Mouse (Mus musculus) frontal cortex, postnatal 36 days (tissue): Measurements from ENCODE around the gene Rhog.

Source experiments
- DNase-seq, 2 experiments: peaks; one replicate each; pipeline ENCODE4 v3.0.0; 2022; ENCODE audit warnings: low spot score in 2 of 2

The Rhog gene

GRCm38 (mm10) chr7:102250631-102251214 is 5.1 kb downstream of the Rhog start:
- peak; percentile 86 to 92 for DNase-seq

- DNase-seq, result peak; percentile 29 to 38
Observed at GRCm38 (mm10) chr7:102249896-102250630, 5.8 kb downstream of the Rhog start.

DNA sequence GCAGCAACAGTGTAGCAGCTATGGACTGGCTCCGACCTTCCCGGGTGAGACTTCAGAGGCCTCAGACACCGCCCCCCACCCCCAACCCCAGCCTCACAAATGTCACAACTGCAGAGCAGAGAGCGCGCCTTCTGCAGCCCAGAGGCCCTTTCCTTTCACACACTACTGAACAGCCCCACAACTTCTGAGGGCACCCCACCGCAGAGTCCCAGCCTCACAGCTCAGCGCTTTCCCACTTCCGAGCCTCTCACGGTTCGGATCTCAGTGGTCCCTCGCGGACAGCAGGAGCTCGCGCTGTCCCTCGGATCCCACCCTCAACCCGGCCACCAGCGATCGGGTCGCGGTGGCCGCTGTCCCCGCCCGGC is 6.3 kb downstream of the Rhog start:
- DNase-seq, result no peak

DNA sequence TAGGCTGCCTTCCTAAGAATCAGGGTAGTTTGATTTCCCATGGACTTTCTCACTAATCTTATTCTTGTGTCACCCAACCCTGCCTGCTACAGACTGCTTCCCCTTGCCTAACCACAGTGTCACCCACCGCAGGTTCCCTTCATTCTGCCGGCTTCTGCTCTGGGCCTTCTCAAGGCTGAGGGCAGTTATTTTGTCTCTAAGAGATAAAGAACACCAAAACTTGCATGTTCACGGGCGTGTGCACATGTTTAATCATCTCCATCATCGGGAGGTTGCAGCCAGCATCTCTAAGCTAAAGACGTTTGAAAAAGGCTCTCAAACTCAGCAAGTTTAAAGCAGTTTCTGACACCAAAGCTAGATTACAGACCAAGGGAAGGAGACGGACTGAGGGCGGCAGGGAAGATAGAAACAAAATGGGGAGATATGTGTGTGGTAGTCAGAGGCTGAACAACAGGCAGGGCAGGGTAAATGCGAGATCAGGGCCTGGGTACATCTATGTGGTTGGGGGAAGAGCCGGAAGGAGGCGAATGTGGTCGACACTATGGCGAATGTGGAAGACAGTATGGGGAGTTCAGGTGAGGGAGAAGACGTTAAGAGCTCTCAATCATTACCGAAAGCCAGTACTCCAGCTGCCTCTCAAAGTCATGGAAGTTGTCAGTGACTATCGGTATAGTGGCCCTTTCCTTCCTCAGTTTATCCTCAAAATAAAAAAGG is 7.0 kb downstream of the Rhog start:
- no peak for DNase-seq

- no peak for DNase-seq
Observed at GRCm38 (mm10) chr7:102246956-102247797, 8.7 kb downstream of the Rhog start.

DNA sequence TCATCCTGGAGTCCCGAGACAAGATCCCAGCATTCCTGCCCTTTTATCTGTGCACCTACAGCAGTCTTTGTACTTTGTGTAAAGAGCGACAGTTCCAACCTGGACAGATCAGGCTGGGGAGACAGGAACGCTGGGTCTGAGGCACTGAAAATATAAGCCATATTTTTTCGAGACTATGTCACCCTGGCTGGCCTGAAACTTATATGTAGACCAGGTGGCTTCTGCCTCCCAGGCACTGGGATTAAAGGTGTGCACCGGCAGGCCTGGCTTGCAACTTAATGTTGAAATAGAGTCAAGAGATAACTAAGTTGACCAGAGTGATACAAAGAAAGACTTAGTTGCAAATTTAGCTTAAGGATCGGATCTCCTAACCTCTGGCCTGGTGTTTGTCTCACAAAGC is 9.6 kb downstream of the Rhog start:
- DNase-seq, result no peak

DNA sequence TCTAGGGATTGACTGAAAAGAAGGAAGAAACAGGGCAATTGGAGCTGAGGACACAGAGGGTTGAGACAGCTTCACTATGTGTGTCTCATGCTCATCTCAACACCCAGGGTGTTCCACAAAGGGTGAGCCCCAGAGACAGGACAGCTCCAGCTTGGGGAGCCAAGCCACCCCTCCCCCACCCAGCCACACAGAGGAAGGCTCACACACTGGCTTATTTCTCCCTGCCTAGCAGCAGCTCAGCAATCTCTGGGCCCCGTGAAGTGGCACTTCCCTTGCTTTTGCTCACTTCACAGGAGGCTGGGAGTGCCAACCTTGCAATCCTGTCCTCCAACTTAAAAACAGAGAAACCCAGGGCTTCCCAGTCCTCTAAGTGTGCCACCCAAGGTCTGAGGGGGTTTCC is 10.1 kb downstream of the Rhog start:
- DNase-seq, result no peak

- DNase-seq, result no peak
Observed at GRCm38 (mm10) chr7:102244782-102245535, 10.9 kb downstream of the Rhog start.

GRCm38 (mm10) chr7:102243870-102244269 is 12.0 kb downstream of the Rhog start:
- no peak for DNase-seq

GRCm38 (mm10) chr7:102242917-102243316 is 12.9 kb downstream of the Rhog start:
- DNase-seq, result no peak

DNA sequence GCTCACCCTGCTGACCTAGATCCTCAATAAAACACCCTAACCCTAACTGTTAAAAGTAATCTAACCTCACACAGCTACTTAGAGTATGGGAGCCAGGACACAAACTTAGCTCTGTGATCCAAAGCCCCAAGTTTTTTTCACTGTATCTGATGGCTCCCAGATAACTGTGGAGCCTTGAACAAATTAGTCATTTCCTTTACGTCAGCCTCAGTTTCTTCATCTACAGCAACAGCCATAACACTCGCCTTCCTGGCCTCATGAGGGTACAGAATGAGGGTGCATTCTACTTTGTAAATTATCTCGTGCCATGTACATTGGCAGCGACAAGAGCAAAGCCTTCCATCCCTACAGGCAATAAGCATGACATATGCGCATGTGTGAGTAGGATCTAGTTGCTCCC is 13.5 kb downstream of the Rhog start:
- DNase-seq, result no peak

DNA sequence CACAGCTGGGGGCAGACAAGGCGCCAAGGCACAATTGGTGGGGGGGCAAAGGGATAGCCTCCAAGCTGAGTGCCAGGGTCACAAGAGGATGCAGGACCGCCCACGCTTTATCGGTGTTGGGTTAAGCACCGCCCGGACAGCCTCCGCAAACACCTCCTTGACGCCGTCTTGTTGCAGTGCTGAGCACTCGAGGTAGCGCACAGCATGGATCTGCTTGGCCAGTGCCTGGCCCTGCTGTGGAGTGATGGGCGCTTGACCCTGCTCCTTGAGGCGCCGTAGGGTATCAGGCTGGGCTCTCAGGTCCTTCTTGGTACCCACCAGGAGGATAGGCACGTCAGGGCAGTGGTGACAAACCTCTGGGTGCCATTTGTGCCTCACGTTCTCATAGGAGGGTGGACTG is 16.3 kb downstream of the Rhog start:
- no peak for DNase-seq

DNA sequence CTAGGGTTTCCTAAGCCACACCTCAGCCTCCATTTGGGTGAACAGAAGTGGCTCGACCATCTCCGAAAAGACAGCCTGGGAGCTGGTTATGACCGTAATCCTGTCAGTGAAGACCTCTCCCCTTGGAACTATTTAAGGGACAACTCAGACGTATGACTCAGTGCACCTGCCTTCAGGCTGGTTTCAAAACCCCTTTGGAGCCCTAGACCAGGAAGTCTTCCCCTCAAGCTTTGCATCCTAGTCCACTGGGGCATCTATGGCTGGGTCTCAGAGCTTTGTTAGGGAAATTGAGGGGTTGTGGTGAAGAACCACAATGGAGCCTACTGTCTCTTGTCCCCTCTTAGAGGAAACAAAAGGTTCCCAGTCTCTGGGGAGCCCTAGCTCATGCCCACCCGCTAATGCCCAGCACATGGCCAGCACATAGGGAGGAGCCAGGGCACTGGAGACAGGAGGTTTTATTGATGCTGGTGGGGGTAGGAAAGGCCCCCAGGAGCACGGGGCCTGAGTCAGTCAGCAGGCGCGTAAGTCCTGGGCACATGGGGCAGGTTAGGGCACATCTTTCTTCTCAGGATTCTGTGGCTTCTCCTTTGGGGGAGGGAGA is 17.1 kb downstream of the Rhog start:
- no peak for DNase-seq

DNA sequence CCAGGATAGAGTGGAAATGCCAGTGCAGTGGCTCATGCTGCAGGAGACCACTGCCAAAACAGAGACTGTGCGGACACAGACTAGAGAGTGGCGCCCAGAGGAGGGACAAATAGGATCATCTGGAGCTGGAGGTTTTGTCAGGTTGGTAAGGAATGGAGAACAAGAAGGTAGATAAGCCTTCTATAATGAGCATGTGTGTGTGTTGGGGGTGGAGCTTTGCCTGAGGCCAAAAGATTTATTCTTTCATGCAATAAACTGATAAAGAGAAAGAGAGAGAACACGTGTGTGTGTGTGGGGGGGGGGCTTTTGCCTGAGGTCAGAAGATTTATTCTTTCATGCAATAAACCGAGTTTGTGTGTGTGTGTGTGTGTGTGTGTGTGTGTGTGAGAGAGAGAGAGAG is 22.8 kb downstream of the Rhog start:
- DNase-seq, result no peak

GRCm38 (mm10) chr7:102229814-102230213 is 26.0 kb downstream of the Rhog start:
- DNase-seq, result no peak

DNA sequence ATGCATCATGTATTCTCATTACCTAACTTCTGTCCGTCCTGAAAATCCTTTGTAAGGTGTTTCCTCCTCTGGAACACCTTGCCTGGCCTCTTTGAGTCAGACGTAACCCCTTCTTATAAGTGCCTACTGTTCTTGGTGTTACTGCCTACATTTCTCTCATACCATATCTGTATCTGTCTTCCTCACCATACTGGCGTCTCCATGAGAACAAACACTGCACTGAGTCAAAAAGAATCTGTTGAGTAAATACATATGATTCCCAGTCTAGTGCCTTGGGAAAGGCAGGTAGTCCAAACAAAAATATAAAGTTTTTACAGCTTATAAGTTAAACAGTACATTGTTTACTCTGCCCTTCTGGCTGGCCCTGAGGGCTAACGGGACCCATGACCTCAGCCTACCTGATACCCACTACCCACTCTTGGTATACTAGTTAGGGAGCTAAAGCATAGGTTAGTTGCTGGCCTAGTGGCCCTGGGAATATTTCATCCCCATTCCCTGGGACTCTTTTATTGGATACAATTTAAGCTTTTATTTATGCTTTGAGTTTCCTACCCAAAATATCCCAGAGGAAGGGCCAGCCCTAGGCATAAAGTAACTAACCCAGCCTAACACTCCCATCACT is 27.7 kb downstream of the Rhog start:
- DNase-seq, result no peak

DNA sequence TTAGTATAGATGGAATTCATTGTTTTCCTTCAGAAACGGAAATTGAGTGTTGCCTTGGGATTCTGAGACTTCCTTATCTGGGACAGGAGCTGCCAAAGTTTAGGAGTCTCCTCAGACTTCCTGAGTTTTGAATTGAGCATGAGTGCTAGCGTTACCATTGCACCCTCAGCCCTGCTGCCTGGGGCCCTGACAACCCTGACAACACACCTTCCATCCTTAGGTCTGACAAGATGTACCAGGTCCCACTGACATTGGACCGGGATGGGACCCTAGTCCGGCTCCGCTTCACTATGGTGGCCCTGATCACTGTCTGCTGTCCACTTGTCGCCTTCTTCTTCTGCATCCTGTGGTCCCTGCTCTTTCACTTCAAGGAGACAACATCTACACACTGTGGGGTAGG is 29.8 kb downstream of the Rhog start:
- no peak for DNase-seq

DNA sequence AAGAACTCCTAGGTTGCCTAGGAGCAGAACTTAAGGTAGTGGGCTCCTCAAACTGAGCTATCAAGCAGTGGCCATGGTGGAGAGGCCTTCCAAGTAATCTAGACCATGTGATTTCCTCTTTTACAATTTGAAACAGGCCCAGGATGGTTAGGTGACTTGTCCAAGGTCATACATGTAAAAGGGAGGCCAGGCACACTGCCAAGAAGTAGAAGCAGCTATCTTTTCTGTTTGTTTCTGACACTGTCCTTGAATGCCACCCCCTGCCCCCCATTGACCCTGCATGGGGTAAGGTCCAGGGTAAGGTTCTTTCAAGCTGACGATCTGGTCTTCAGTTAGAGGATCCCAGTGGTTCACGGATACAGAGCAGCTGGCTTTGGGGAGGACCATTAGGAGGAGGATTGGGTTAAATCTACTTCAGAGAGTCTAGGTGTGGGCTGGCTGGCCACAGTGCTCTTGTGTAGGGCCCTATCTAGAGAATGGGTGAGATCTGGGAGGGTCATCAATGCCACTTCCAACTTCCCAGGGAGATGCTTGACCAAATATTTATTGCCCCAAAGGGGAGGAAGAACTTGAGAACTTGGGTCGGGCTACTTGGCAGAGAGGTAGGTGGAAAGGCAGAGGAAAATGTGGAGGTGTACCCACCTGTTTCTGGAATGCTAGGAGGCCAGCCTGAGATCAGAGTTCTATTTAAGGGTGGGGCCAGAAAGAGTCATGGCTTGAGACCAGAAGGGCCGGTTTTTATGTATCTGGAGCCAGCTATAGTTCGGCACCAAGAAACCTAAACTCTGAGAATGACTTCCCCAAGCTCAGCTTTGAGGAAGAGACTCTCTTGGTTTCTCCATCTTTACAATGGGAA is 31.7 kb downstream of the Rhog start:
- no peak for DNase-seq

DNA sequence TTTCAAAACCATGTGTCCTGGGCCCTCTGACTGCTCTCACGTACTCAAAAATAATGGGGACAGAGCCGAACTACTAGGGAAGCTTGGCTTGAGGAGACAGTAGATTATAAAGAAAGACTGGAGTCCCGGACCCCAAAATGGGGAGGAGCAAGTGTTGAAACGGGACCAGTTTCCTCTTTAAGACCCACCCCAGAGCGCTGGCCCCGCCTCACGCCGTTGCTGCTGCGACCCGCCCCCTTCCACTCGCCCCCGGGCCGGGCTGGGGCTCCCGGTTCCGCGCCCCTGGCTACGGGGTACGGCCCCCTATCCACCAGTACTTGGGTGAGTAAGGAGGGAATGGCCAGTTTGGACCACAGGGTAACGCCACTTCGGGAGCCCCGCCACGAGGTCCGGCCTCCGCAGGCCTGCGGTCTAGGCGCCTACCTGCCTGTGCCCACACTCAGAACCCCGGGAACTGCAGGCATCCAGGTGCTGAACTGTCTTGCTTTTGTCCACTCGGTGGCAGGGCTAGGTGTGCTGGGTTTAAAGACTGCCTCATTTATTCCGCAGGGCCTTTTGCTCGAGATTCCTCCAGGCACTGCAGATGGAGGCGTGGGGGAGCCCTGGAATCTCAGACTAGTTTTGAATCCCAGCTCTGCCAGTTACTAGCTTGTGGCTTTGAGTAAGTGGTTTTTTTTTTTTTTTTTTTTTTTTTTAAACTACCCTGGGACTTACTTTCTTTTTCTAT is 32.9 kb downstream of the Rhog start:
- DNase-seq, result peak; percentile 54 to 70
